Mouse (Mus musculus): ENCODE measurements around the gene Top1.

DNA sequence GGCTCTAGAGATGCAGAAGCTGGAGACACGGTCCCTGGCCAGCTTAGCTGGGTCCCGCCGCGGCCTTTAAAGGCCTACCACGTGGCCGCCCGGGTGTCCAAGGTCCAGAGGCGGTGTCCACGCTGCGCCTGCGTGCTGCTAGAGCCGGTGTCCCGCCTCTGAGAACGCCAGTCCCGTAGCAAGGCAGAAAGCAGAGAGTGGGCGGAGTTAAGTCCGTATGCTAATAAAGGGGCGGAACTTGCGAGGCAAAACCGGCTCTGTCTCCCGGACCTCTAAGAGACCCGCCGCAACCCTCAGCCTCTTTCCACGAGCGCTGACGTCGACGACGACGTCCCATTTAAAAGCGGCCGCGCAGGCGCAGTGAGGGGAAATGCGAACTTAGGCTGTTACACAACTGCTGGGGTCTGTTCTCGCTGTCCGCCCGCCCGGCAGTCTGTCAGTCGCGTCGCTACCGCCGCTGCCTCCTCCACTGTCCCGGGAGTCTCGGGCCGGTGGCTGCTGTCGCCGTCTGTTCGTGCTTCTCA lies at the start of gene Top1:
- peak; percentile 67 for TF ChIP-seq CEBPB (IDR thresholded peaks at IDR 0.05; ENCODE audit: low read depth)
- TF ChIP-seq USF1 (IDR thresholded peaks at IDR 0.05; ENCODE audit: low read depth) = peak; percentile 81
